In genomic region chr15:94543409-94544051, GRCm38 (mm10) we compare ENCODE assay signal across 8 mouse cellular contexts. TPM values are rescaled to one million over a fixed set of nuclear protein-coding genes. Genes with fewer than 3 reads are reported as not detected.
A peak's percentile ranks its signal among the peaks of the same experiment; 100 is the strongest.
DNase-seq lines count a peak whose midpoint lies in the region; ATAC-seq and TF ChIP-seq lines count a peak whose summit lies in the region.

TSS of gene Pus7l (minus strand) at chr15:94543547.
TSS of gene Irak4 (plus strand) at chr15:94543643.

- H3K79me3 ChIP-seq in C2C12 (ENCODE audit: low read depth), result peaks cover 2% of the 10 kb centered on the region

- peak within 1 kb of the TSS; percentile 78 for H3K4me2 ChIP-seq in heart, embryonic 11.5 days
- peak within 1 kb of the TSS; percentile 62 for H3K4me2 ChIP-seq in kidney, embryonic 16.5 days (replicated peaks; ENCODE audit: low read depth, low read length)
- peak within 1 kb of the TSS; percentile 84 for H3K4me2 ChIP-seq in myocyte (ENCODE audit: low read depth)

- H3K9me3 ChIP-seq in erythroblast, embryonic 14.5 days (ENCODE audit: control insufficient read depth, low read length), result no peaks in the 10 kb centered on the region
- no peaks in the 10 kb centered on the region for H3K9me3 ChIP-seq in heart, embryonic 11.5 days (replicated peaks; ENCODE audit: control insufficient read depth, low read length)
- no peaks in the 10 kb centered on the region for H3K9me3 ChIP-seq in kidney, embryonic 16.5 days (ENCODE audit: low read length)

- H3K4me3 ChIP-seq in C2C12 (ENCODE audit: insufficient read depth, poor library complexity, severe bottlenecking) (peak within 1 kb of the TSS; percentile 63), myocyte (peak within 1 kb of the TSS; percentile 73)
- H3K4me3 ChIP-seq in erythroblast, embryonic 14.5 days (replicated peaks), result peak within 1 kb of the TSS; percentile 72
- peak within 1 kb of the TSS; percentile 71 for H3K4me3 ChIP-seq in heart, embryonic 11.5 days (ENCODE audit: low read depth, low read length)
- H3K4me3 ChIP-seq in kidney, embryonic 16.5 days (ENCODE audit: low read length), result peak within 1 kb of the TSS; percentile 89
- peak within 1 kb of the TSS; percentile 92 for H3K4me3 ChIP-seq in liver, adult 2 months (ENCODE audit: insufficient read depth, low read depth, low read length)

- peak; percentile 98 for DNase-seq in brain, embryonic 14.5 days (ENCODE audit: low read depth)
- peak; percentile 91 for DNase-seq in liver, adult 2 months (ENCODE audit: extremely low read depth, low read depth, low spot score)
- DNase-seq in splenic B cell, adult 2 months (ENCODE audit: low read depth, low spot score), result peak; percentile 97

- H3K27me3 ChIP-seq in C2C12 (ENCODE audit: control insufficient read depth, insufficient read depth, insufficient read length) (no peaks in the 10 kb centered on the region), myocyte (ENCODE audit: control insufficient read depth, insufficient read depth, insufficient read length) (no peaks in the 10 kb centered on the region)
- no peaks in the 10 kb centered on the region for H3K27me3 ChIP-seq in erythroblast, embryonic 14.5 days (ENCODE audit: control insufficient read depth)
- no peaks in the 10 kb centered on the region for H3K27me3 ChIP-seq in heart, embryonic 11.5 days (ENCODE audit: control insufficient read depth, insufficient read depth, low read length)
- H3K27me3 ChIP-seq in kidney, embryonic 16.5 days (ENCODE audit: insufficient read depth, low read length), result no peaks in the 10 kb centered on the region
- H3K27me3 ChIP-seq in liver, adult 2 months (ENCODE audit: control insufficient read depth, insufficient read depth, low read length), result no peaks in the 10 kb centered on the region
- H3K27me3 ChIP-seq in splenic B cell, adult 2 months (ENCODE audit: control insufficient read depth, insufficient read depth, low read length, poor library complexity, severe bottlenecking), result no peaks in the 10 kb centered on the region

- H3ac ChIP-seq in C2C12 (ENCODE audit: control insufficient read depth, insufficient read length, low read depth) (peak within 1 kb of the TSS; percentile 85), myocyte (ENCODE audit: control insufficient read depth, insufficient read length) (peak within 1 kb of the TSS; percentile 22)

- H3K79me2 ChIP-seq in C2C12 (ENCODE audit: control insufficient read depth, insufficient read depth), result no peaks in the 10 kb centered on the region
- no peaks in the 10 kb centered on the region for H3K79me2 ChIP-seq in liver, adult 2 months (ENCODE audit: control insufficient read depth, insufficient read depth, low read length)
- H3K79me2 ChIP-seq in myocyte (ENCODE audit: control insufficient read depth, insufficient read depth), result no peaks in the 10 kb centered on the region

- peaks cover 4% of the 10 kb centered on the region for H3K36me3 ChIP-seq in C2C12 (ENCODE audit: control insufficient read depth, insufficient read depth)
- no peaks in the 10 kb centered on the region for H3K36me3 ChIP-seq in erythroblast, embryonic 14.5 days (ENCODE audit: control insufficient read depth)
- no peaks in the 10 kb centered on the region for H3K36me3 ChIP-seq in heart, embryonic 11.5 days (ENCODE audit: control insufficient read depth, insufficient read depth, low read length)
- H3K36me3 ChIP-seq in kidney, embryonic 16.5 days (ENCODE audit: insufficient read depth, low read length), result no peaks in the 10 kb centered on the region
- peaks cover 8% of the 10 kb centered on the region for H3K36me3 ChIP-seq in liver, adult 2 months (ENCODE audit: control insufficient read depth, insufficient read depth, low read length)
- no peaks in the 10 kb centered on the region for H3K36me3 ChIP-seq in myocyte (ENCODE audit: control insufficient read depth, insufficient read depth)
- H3K36me3 ChIP-seq in splenic B cell, adult 2 months (ENCODE audit: control insufficient read depth, insufficient read depth, low read length, poor library complexity, severe bottlenecking), result no peaks in the 10 kb centered on the region; the same call in 1 of the 2 replicates

- no peak within 1 kb of the TSS for H3K27ac ChIP-seq in heart, embryonic 11.5 days (ENCODE audit: low read depth, low read length)
- peak within 1 kb of the TSS; percentile 90 for H3K27ac ChIP-seq in kidney, embryonic 16.5 days (ENCODE audit: low read length)
- H3K27ac ChIP-seq in liver, adult 2 months (replicated peaks; ENCODE audit: insufficient read depth, low read depth, low read length), result peak within 1 kb of the TSS; percentile 88

- WGBS in heart, embryonic 11.5 days (ENCODE audit: insufficient replicate concordance), result under 1% methylated on average over 43 of the region's 45 CpGs
- under 1% methylated on average over 45 of the region's 45 CpGs for WGBS in kidney, embryonic 16.5 days
- WGBS in liver, adult 2 months, result under 1% methylated on average over 45 of the region's 45 CpGs

- peak within 1 kb of the TSS; percentile 75 for H3K9ac ChIP-seq in heart, embryonic 11.5 days (ENCODE audit: low read depth, low read length)
- H3K9ac ChIP-seq in kidney, embryonic 16.5 days (replicated peaks; ENCODE audit: low read length), result peak within 1 kb of the TSS; percentile 84
- peak within 1 kb of the TSS; percentile 83 for H3K9ac ChIP-seq in liver, adult 2 months (ENCODE audit: low read depth, low read length)

- peaks cover 22% of the 10 kb centered on the region for H3K4me1 ChIP-seq in erythroblast, embryonic 14.5 days (ENCODE audit: control insufficient read depth)
- peaks cover 5% of the 10 kb centered on the region for H3K4me1 ChIP-seq in heart, embryonic 11.5 days (ENCODE audit: control insufficient read depth, insufficient read depth, low read length)
- H3K4me1 ChIP-seq in kidney, embryonic 16.5 days (ENCODE audit: insufficient read depth, low read length), result peaks cover 8% of the 10 kb centered on the region; the same call in 1 of the 2 replicates
- H3K4me1 ChIP-seq in liver, adult 2 months (ENCODE audit: control insufficient read depth, insufficient read depth, low read length), result peaks cover 7% of the 10 kb centered on the region

- TF ChIP-seq POLR2A in brain, embryonic 14.5 days (IDR thresholded peaks at IDR 0.05; ENCODE audit: borderline replicate concordance, extremely low read depth, insufficient read depth, insufficient read length, poor library complexity, severe bottlenecking), result no peak
- no peak; the same call in 1 of the 2 replicates for TF ChIP-seq POLR2A in liver, adult 2 months (IDR thresholded peaks at IDR 0.05; ENCODE audit: extremely low read depth, insufficient read depth, low read length)
- peak; percentile 84 for TF ChIP-seq POLR2A in myocyte (IDR thresholded peaks at IDR 0.05; ENCODE audit: insufficient read length, low read depth)

- ATAC-seq in heart, embryonic 11.5 days (replicated peaks; ENCODE audit: insufficient number of reproducible peaks, low FRiP score, low TSS enrichment), result peak; percentile 98
- peak; percentile 99 for ATAC-seq in kidney, embryonic 16.5 days (ENCODE audit: low FRiP score, low TSS enrichment)

- TF ChIP-seq CTCF in C2C12 (IDR thresholded peaks at IDR 0.05; ENCODE audit: control insufficient read depth, insufficient read depth, insufficient read length), result no peak
- no peak for TF ChIP-seq CTCF in brain, embryonic 14.5 days (IDR thresholded peaks at IDR 0.05; ENCODE audit: borderline replicate concordance, extremely low read depth, insufficient read depth, insufficient read length)
- TF ChIP-seq CTCF in liver, adult 2 months (IDR thresholded peaks at IDR 0.05; ENCODE audit: low read depth, low read length), result no peak

TF ChIP-seq in C2C12, 6 proteins besides CTCF, POLR2A, EP300 and RAD21:
- TF ChIP-seq MYOG (IDR thresholded peaks at IDR 0.05; ENCODE audit: control insufficient read depth, extremely low read depth, insufficient read length) (no peak), CEBPB (IDR thresholded peaks at IDR 0.05; ENCODE audit: low read depth) (no peak), MAX (IDR thresholded peaks at IDR 0.05) (no peak), FOSL1 (IDR thresholded peaks at IDR 0.05; ENCODE audit: insufficient read depth, low read length, poor library complexity, severe bottlenecking) (no peak), MYOD1 (IDR thresholded peaks at IDR 0.05; ENCODE audit: control insufficient read depth, insufficient read length, low read depth) (no peak), USF1 (IDR thresholded peaks at IDR 0.05; ENCODE audit: low read depth) (no peak)

TF ChIP-seq in myocyte, 11 proteins besides CTCF, POLR2A, EP300 and RAD21:
- TF ChIP-seq REST (IDR thresholded peaks at IDR 0.05; ENCODE audit: insufficient read depth, insufficient read length) (no peak), POLR2AphosphoS2 (IDR thresholded peaks at IDR 0.05; ENCODE audit: insufficient read length, low read depth) (peak; percentile 66)

RNA-seq across cellular contexts. Expression of gene Pus7l, which starts in this region (rescaled TPM):
- polyA plus RNA-seq in C2C12 (2012; fragmentation: generic; extraction: Trizol) (7.2 TPM), myocyte (2012; fragmentation: generic; extraction: Trizol) (4.0 TPM)
- polyA plus RNA-seq in brain, embryonic 14.5 days (2012; rRNA removed), result 4.9 and 5.2 TPM in 2 replicates
- polyA plus RNA-seq in erythroblast, embryonic 14.5 days (2012), result 0.05 and 0.07 TPM in 2 replicates
- polyA plus RNA-seq in heart, embryonic 11.5 days (2014; fragmentation: Nextera tagmentation; extraction: Ambion mirVana), result 4.7 and 5.9 TPM in 2 replicates
- 9.0 and 9.5 TPM in 2 replicates for polyA plus RNA-seq in kidney, embryonic 16.5 days (2015; fragmentation: Nextera tagmentation; extraction: Ambion mirVana)
- 0.92 and 1.1 TPM in 2 replicates for total RNA-seq in liver, adult 2 months (2014; rRNA removed)
- polyA plus RNA-seq in liver, adult 2 months (2012; rRNA removed), result 0.76 and 1.5 TPM in 2 replicates

RNA-seq across cellular contexts. Expression of gene Irak4, which starts in this region (rescaled TPM):
- polyA plus RNA-seq in C2C12 (2012; fragmentation: generic; extraction: Trizol), result 5.1 TPM
- 0.78 and 1.5 TPM in 2 replicates for polyA plus RNA-seq in brain, embryonic 14.5 days (2012; rRNA removed)
- 0.03 and 0.05 TPM in 2 replicates for polyA plus RNA-seq in erythroblast, embryonic 14.5 days (2012)
- 3.9 and 4.1 TPM in 2 replicates for polyA plus RNA-seq in heart, embryonic 11.5 days (2014; fragmentation: Nextera tagmentation; extraction: Ambion mirVana)
- polyA plus RNA-seq in kidney, embryonic 16.5 days (2015; fragmentation: Nextera tagmentation; extraction: Ambion mirVana), result 16.9 and 17.4 TPM in 2 replicates
- total RNA-seq in liver, adult 2 months (2014; rRNA removed), result 6.0 and 6.9 TPM in 2 replicates
- polyA plus RNA-seq in liver, adult 2 months (2012; rRNA removed), result 5.9 and 7.9 TPM in 2 replicates
- 7.0 TPM for polyA plus RNA-seq in myocyte (2012; fragmentation: generic; extraction: Trizol)
